Mouse (Mus musculus) induced T-regulatory cell, adult 2 months (primary cell): ENCODE measurements around the gene Cep250.

ENCODE experiments used
- DNase-seq: peaks from one replicate; pipeline ENCODE4 v3.0.0-alpha.2; 2012; ENCODE audit warnings: low read depth

The Cep250 gene

DNA sequence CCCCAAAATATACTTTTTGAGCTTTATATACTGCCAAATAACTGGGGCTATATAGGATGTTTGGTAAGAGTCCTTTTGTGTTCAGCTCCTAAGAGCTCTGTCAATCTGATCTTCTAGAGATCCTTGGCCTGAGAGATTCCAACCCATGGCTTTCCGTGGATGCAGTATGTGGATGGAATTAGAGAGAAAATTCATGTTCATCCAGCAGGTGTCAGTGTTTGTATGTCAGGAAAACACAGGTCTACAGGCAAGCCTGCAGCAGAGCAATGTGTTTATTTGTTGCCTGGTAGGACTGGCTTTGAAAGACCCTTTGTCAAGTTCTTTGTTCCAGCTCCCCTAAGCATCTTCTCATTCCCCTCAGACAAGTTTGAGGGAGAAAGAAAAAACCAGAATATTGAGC, 6.7 kb downstream of the Cep250 start:
- DNase-seq = peak; percentile 48

DNA sequence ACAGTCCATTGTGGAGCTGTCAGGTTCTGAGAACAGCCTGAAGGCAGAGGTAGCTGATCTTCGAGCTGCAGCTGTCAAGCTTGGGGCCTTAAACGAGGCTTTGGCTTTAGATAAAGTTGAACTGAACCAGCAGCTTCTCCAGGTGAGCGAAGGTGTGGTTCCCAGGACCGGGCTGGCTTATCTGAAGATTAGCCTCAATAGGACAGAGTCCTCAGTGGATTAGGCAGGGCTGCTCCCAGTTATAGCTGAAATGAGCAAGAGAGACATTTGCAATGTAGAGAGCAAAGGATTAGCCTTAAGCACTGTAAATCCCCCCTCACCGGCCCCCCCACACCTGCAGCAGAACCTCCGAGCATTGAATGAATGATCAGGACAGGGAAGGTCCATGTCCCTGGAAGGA, 17.1 kb downstream of the Cep250 start:
- no peak for DNase-seq

DNA sequence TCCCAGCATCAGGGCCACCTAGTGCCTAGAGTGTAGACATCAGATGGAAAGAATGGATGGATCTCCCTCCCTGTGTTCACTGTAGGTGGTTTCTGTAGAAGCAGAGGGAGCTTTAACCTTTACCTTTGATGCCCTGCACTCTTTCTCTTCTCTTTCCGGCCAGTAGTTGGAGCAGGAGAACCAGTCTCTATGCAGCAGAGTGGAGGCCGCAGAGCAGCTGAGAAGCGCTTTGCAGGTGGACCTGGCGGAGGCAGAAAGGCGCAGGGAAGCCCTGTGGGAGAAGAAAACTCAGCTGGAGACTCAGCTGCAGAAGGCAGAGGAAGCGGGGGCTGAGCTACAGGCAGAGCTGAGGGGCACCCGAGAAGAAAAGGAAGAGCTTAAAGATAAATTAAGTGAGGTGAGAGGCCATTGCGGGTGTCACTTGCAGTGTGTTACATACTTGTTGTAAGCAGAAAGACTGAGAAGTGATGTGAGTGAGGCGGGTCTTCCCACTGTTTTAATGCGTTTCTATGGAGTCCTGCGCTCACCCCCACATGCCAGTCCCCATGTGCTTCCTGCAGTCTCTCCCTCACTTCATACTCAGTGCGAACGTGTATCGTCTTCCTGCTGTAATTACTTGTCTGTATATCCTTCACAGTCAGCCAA, 18.0 kb downstream of the Cep250 start:
- no peak for DNase-seq

DNA sequence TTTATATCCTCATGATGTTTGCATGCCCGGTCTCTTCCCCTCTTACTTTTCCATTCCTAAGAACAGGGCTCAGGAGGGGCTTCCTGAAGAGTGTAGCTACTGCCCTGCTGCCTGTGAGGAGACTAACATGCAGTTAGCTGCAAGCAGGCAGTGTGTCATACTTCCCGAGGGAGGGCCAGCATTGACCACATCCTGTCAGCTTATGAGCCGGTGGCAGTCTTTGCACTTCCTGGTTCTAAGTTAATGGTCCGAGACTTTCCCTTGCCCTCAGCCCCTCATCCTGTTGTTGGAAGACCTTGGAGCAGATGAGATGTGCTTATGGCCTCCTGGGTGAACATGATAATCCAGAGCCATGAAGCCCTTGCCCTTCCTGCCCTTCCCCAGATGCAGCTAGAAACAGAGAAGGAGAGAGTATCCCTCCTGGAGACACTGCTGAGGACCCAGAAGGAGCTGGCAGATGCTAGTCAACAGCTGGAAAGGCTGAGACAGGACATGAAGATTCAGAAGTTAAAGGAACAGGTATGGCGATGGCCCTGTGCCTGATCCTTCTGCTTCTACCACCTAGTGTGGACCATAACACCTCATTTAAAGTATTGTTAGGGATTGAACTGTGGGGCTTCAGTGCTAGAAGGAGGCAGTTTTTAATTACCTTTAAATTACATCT, 23.2 kb downstream of the Cep250 start:
- DNase-seq = peak; percentile 89

DNA sequence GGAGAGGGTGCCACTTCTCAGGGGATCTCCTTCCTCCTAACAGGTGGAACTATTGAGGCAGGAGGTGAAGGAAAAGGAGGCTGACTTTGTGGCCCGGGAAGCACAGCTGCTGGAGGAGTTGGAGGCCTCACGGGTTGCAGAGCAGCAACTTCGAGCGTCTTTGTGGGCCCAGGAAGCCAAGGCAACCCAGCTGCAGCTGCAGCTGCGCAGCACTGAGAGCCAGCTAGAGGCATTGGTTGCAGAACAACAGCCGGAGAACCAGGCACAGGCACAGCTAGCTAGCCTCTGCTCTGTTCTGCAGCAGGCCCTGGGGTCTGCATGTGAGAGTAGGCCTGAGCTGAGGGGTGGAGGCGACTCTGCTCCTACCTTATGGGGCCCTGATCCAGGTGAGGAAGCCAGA, 29.5 kb downstream of the Cep250 start:
- no peak for DNase-seq

DNA sequence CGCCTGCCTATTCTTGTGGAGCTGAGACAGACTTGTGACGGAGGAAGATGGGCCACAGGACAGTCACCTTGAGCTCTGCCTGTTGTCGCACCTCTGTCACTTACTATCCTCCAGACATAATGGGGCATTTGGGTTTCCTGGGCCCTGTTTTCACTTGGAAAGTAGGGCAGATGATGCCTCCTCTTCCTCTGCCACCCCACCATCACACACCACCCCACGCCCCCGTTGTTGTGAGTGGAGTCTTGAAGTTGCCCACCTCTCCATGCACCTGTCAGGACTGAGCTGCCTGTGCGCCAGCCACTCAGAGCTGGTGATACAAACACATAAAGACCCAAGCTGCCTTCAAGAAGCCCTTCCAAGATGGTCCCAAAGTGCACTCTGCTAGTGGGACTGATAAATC, 30.9 kb downstream of the Cep250 start:
- no peak for DNase-seq

DNA sequence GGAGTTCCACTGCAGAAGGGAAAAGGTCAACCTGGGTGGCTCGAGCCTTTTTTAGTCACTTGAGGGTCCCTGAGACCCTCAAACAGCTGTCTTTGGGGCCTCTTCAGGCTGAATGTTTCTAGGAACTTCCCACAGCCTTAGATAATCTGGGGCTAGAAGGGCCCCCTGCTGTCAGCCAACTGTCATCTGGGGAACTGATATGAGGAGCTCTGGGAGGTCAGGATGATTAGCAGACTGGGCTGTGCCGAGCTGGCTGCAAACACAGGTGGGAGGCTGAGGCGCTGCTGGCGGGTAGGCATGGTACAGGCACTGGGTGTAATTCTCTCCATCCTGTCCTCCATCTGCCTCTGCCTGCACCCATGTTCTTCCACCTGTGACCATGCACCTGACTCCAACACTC, 32.8 kb downstream of the Cep250 start:
- DNase-seq = no peak

DNA sequence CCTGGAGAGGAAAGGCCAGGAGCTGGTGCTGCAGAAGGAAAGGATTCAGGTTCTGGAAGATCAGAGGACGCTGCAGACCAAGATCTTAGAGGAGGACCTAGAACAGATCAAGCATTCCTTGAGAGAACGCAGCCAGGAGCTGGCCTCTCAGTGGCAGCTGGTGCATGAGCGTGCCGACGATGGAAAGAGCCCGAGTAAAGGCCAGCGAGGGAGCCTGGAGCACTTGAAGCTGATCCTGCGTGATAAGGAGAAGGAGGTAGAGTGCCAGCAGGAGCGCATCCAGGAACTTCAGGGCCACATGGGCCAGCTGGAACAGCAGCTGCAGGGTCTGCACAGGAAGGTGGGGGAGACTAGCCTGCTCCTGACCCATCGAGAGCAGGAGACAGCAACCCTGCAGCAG, 34.9 kb downstream of the Cep250 start:
- DNase-seq = no peak

DNA sequence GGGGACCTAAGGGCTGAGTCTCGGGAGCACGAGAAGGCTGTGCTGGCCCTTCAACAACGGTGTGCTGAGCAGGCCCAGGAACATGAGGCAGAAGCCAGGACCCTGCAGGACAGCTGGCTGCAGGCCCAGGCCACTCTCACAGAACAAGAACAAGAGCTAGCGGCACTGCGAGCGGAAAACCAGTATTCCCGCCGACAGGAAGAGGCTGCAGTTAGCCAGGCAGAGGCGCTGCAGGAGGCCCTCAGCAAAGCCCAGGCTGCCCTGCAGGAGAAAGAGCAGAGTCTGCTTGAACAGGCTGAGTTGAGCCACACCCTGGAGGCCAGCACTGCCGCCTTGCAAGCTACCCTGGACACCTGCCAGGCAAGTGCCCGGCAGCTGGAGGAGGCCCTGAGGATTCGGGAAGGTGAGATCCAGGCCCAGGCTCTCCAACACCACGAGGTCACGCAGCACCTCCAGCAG, 35.6 kb downstream of the Cep250 start:
- DNase-seq = no peak

DNA sequence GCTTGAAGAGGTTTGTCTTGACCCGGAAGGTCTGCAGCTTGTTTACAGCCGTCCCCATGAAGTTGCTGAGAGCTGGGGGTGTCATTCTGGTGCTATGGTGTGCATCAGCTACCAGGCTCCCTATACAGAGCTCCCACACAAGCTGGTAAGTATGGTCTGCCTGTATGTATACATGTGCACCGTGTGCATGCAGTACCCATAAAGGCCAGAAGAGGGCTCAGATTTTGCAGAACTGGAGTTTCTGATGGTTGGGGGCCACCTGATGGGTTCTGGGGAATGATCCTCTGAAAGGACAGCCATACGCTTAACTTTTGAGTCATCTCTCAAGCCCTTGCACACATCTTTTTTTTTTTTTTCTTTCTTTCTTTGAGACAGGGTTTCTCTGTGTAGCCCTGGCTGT, 49.1 kb downstream of the Cep250 start:
- peak; percentile 65 for DNase-seq

DNA sequence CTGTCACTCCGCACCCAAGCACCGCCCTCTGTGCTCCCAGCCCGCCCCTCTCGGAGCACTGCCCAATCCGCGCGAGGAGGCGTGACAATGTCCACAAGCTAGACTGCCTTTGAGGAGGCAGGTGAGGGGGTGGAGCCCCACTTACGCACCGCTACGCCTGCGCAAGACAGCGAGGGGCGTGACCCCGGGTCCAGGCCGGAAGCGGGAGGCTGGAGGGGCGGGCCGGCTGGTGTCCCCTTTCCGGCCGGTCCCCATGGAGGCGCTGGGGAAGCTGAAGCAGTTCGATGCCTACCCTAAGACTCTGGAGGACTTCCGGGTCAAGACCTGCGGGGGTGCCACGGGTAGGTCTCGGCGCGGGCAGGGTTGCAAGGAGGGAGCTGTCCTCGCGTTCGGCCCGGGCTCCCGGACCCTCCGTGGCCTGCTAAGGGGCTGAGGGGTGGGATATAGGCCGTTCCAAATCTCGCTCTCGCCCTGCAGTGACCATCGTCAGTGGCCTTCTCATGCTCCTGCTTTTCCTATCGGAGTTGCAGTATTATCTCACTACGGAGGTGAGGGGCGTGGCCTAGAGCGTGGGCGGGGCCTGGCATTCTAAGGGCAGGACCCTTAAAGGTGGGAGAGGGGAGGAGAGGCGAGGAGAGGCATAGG, 51.8 kb downstream of the Cep250 start, which contains the start of the genes 6430550D23Rik and Ergic3:
Gene 6430550D23Rik, minus strand, starts transcription at position 90 of the 645 bp plus-strand sequence.
Gene Ergic3, plus strand, starts transcription at position 158 of the 645 bp plus-strand sequence.
- DNase-seq = peak; percentile 99

DNA sequence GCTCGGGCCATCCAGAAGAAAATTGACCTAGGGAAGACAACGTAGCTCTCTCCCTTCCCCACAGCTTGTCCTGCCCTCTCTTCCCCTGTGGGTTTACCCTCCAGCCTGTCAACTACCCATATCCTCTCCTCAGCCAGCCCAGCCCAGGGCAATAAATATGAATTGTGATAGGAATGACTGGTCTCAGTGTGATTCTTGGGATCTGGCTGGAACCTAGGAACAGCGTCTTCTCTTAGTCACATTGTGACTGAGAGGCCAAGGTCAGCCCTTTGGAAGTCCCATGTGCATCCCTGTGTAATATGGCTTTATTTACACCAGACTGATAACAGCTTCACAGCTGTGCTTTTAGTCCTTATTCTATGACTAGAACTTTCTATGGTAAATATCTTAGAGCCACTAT, 61.8 kb downstream of the Cep250 start:
- no peak for DNase-seq

DNA sequence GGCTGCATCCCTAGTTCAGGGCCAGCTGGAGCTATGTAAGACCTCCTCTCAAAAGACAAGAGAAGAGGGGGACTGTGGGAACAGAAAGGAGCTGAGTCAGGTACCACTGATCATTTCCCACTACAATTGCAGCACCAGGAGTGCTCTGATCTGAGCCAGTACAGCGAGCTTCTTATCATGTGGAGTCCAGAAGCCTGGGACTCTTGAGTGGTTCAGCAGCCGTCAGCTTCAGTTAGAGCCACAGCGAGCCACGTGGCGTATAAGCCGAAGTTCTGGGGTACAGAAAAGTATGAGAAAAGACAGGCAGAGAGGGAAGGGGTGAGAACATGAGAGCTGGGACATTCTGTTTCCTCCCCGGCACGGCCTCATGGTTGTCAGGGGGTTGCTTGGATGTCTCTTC, 65.0 kb downstream of the Cep250 start:
- DNase-seq = no peak

DNA sequence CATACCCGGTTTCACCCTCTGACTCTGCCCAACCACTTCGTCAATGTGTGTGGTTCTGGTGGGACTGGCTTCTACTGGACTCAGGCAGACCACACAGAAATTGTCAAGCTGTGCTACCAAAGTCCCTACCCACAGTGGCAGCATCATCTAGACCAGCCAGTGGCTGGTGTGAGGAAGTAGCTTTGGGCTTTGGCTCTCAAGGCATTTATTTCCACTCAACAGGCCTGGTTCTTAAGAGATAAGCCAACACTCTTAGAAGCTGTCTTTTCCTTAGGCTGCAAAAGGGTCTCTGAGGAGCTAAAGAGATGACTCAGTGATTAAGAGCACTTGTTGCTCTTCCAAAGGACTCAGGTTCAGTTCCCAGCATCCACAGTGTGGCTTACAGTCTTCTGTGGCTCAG, 65.5 kb downstream of the Cep250 start:
- no peak for DNase-seq

DNA sequence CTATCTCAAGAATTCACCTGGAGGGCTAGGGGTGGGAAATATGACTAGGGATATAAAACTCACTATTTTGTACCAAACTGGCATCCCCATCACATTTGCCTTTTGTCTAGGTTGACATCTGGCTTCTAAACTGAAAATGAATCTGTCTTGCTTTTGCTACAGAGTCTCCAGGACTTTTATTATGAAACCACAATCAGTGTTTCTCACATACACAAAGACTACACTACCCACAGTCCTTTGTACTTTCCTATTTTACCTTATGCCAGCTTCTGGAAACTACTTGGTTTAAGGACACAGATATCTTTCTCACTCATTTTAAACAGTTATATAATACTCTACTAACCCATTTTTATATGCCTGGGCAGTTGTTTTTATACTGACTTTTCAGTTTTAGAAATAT, 69.2 kb downstream of the Cep250 start:
- peak; percentile 18 for DNase-seq

DNA sequence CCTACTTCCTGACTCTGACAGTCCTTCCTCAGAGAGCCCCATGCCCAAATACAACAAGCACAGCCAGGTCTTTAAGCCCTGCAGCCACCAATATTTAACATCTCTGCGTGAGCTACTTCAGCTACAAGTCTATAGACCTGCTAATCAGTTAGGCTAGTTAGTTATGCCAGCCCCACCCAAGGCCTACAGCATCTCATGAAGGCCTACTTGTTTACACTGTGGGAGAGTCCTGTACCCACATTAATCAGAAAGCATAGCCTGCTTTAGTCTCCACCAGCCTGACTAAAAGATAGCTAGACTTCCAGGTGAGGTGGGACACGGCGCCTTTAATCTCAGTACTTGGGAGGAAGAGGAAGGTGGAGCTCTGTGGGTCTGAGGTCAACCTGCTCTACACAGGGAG, 83.1 kb downstream of the Cep250 start:
- no peak for DNase-seq

DNA sequence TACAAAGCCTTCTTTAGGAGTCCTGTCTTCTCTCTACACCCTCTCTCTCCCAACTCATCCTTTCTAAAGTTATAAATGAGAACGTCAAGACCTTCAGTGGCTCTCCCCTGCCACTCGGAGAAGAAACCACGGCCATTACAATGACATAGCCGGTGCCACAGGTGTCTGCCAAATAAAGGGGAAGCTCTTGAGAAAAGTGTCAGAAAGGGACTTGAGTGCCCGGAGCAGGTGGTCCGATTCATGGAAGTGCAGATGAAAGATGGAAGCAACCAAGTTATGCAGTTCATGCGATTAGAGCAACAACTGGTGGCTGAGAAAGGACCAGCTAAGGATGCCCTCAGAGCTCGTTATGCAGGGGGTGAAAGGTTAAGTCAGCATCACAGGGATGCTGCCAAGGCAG, 86.6 kb downstream of the Cep250 start:
- no peak for DNase-seq

DNA sequence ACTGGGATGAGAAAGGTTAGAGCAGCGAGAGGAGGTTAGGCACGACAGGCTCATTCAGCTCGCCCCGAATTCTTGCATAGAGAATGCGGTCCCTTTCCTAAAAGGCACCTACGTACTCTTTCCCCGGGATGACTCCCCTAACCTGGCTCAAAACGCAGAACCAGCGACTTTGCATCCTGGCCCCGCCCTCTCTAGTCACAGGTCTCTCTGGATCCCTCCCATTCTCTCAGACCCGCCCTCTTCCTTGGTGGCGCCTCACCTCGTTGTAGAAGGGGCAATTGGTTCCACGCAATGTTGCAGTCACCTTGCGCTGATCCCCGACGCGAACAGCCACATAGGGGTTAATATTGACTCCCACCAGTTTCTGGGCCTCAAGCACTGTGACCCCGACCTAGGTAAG, 91.7 kb downstream of the Cep250 start:
- peak; percentile 67 for DNase-seq
